Mouse (Mus musculus): Measurements from ENCODE around the gene Lim2. TPM values are rescaled to one million over a fixed set of nuclear protein-coding genes. Genes with fewer than 3 reads are reported as not detected.

Lim2 gene
- total RNA-seq, 2 experiments from 2014 or later: not detected

GRCm38 (mm10) chr7:43476376-43476775 lies 48.9 kb downstream of the Lim2 start:
- no peak for DNase-seq (ENCODE audit: extremely low spot score in 1 of 2, low spot score in 2 of 2)
- intact Hi-C loops (cut with DNase I): no loop called here

- no peak for DNase-seq (ENCODE audit: extremely low spot score in 1 of 2, low spot score in 2 of 2)
- intact Hi-C loops (cut with DNase I): no loop called here
Observed at GRCm38 (mm10) chr7:43481191-43481590, 53.7 kb downstream of the Lim2 start.

GRCm38 (mm10) chr7:43482090-43482716 lies 54.7 kb downstream of the Lim2 start:
- DNase-seq (ENCODE audit: extremely low spot score in 1 of 2, low spot score in 2 of 2): peak in 1 of 2 experiments; percentile 76
- intact Hi-C loops (cut with DNase I): no loop called here

- DNase-seq (ENCODE audit: extremely low spot score in 1 of 2, low spot score in 2 of 2): no peak
- intact Hi-C loops (cut with DNase I): no loop called here
Observed at GRCm38 (mm10) chr7:43483236-43483635, 55.8 kb downstream of the Lim2 start.

Small RNAs within 50 kb of the gene (microRNA-seq; reads per million reads assigned to microRNA genes)
- gene Mir7051: 2.0 reads per million

Other genes starting within 250 kb of the Lim2 start
- 10 to 100 TPM; 19.3 to 20.7 TPM for gene Zfp715, start 114.4 kb upstream of the Lim2 start, total RNA-seq (2021)
- under 1 TPM; 0.26 to 0.45 TPM for gene Siglecf, start 76.3 kb upstream of the Lim2 start, total RNA-seq (2021)
- gene Siglecg, start 19.5 kb upstream of the Lim2 start, total RNA-seq (2021): under 1 TPM; 0.09 to 0.14 TPM
- gene Nkg7, start 9.4 kb downstream of the Lim2 start, total RNA-seq (2021): not detected
- not detected for gene Cldnd2, start 13.1 kb downstream of the Lim2 start, total RNA-seq (2021)
- gene Etfb, start 16.4 kb downstream of the Lim2 start, total RNA-seq (2021): 10 to 100 TPM; 52.2 to 55.8 TPM
- gene Gm45233, start 16.5 kb downstream of the Lim2 start, total RNA-seq (2021): 1 to 10 TPM in 1 of 2 experiments, under 1 TPM in 1; 0.79 to 1.4 TPM
- gene Vsig10l, start 35.5 kb downstream of the Lim2 start, total RNA-seq (2021): 1 to 10 TPM; 4.4 TPM
- 10 to 100 TPM; 46.4 to 47.7 TPM for gene Iglon5, start 62.4 kb downstream of the Lim2 start, total RNA-seq (2021)
- gene 4931406B18Rik, start 78.3 kb downstream of the Lim2 start, total RNA-seq (2021): not detected
- gene Cd33, start 116.8 kb downstream of the Lim2 start, total RNA-seq (2021): 1 to 10 TPM; 6.3 to 6.7 TPM
- gene Zfp658, start 134.6 kb downstream of the Lim2 start, total RNA-seq (2021): 1 to 10 TPM; 5.1 to 5.8 TPM
- 10 to 100 TPM; 17.1 to 26.4 TPM for gene Zfp719, start 151.9 kb downstream of the Lim2 start, total RNA-seq (2021)
- gene Zfp819, start 179.5 kb downstream of the Lim2 start, total RNA-seq (2021): not detected
- under 1 TPM in 1 of 2 experiments, not detected in 1; 0.18 TPM for gene Ceacam18, start 207.0 kb downstream of the Lim2 start, total RNA-seq (2021)
- 1 to 10 TPM; 1.1 TPM for gene Siglece, start 232.5 kb downstream of the Lim2 start, total RNA-seq (2021)
- gene Ctu1, start 244.3 kb downstream of the Lim2 start, total RNA-seq (2021): 10 to 100 TPM; 12.4 TPM

All from left cerebral cortex, postnatal 10 days (tissue).